Mouse (Mus musculus) E14TG2a.4 (cell line): ENCODE measurements at regions not wholly inside any gene's neighbourhood (a gene's known extent, or its start where the extent isn't known, plus 50 kb on each side); places are given as distances from the start of the nearest gene placed in this dataset.

ENCODE experiments used
- CTCF ChIP-seq: conservative IDR thresholded peaks from 2 replicates; pipeline ENCODE4 v1.5.1; 2014; ENCODE audit warnings: low read length
- NANOG ChIP-seq: IDR thresholded peaks from 2 replicates; pipeline ENCODE4 v1.6.1; 2014; ENCODE audit warnings: borderline replicate concordance, low read length, mixed read lengths
- POU5F1 ChIP-seq: IDR thresholded peaks from 2 replicates; pipeline ENCODE4 v1.6.1; 2014; ENCODE audit warnings: low read length, borderline replicate concordance

DNA sequence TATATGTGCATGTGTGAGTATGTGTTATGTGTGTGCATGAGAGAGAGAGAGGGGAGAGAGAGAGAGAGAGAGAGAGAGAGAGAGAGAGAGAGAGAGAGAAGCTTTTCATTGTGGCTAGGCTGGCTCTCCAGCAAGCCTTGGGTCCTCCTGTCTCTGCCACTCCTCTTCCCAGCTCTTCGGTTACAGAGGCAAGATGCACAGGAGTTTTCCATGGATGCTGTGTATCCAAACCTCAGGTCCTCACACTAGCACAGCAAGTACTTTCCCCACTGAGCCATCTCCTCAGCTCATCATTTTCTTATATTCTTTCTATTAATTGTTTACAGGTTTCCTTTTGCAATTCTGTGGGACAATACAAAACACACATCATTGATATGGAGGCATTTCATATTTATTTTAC lies 152.8 kb upstream of the S100g start:
- no peak for TF ChIP-seq CTCF
- no peak for TF ChIP-seq NANOG
- no peak for TF ChIP-seq POU5F1
